In the genomic region with DNA sequence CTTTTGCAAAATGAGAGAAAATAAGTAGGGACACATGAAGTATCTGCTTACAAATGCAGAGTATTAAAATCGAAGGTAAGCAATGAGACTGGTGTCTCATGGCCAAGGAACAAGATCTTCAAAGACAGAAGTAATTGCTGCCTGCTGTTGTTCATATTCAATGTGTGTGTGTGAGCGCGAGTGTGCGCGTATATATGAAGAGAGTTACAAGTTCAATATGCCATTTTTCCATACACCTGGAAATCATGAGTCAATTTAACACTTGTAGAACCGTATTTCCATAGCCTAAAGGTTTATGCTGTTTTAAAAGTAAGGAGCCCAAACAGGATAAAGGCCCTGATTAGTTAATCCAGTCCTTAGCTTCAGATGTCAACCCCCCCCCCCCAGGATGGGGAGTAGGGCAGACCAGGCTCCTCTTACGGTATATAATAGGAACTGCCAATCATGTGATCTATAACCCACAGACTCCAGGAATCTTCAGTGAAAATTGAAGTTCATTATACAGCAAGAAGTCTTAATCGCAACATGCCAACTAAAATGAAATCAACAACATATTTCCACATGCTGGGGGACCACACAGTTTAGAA, we compare ENCODE assay signal across 18 mouse cellular contexts.
"Had no signal": no experiment of that assay in that cellular context is flagged by ENCODE, and none has a peak within 500 bp of the region (broad histone marks: within the 10 kb centered on the region; RNA-seq: fewer than 3 reads in every experiment).

No protein-coding gene starts in this region.

- H3K27ac ChIP-seq: midbrain, embryonic 10.5 days; midbrain, embryonic 12.5 days; neural tube, embryonic 13.5 days; neural tube, embryonic 15.5 days had no signal

- H3K9me3 ChIP-seq: midbrain, embryonic 10.5 days; midbrain, embryonic 12.5 days; neural tube, embryonic 13.5 days; neural tube, embryonic 15.5 days had no signal

- H3K9ac ChIP-seq: lung, embryonic 14.5 days; midbrain, embryonic 12.5 days; neural tube, embryonic 13.5 days; neural tube, embryonic 15.5 days had no signal

- H3K27me3 ChIP-seq: midbrain, embryonic 12.5 days; neural tube, embryonic 13.5 days; neural tube, embryonic 15.5 days had no signal

- H3K36me3 ChIP-seq: midbrain, embryonic 10.5 days; midbrain, embryonic 12.5 days; neural tube, embryonic 13.5 days; neural tube, embryonic 15.5 days had no signal

- ATAC-seq: midbrain, embryonic 16.5 days had no signal

- H3K4me2 ChIP-seq: lung, embryonic 14.5 days; midbrain, embryonic 12.5 days; neural tube, embryonic 13.5 days; neural tube, embryonic 15.5 days had no signal

- H3K4me3 ChIP-seq: midbrain, embryonic 10.5 days; midbrain, embryonic 12.5 days; myocyte; neural tube, embryonic 13.5 days; neural tube, embryonic 15.5 days had no signal

- DNase-seq: lung, embryonic 14.5 days; lung, postnatal 10 days; lung, postnatal 4 days; midbrain, embryonic 14.5 days; retina, postnatal 1 day; right cerebral cortex, adult 18-20 months; right cerebral cortex, postnatal 25 days; right cerebral cortex, postnatal 4 days; spleen, adult 18-20 months; thymus, adult 18-20 months; thymus, postnatal 14 days; thymus, postnatal 36 days had no signal
